Mouse (Mus musculus): ENCODE measurements around the gene Adgre4. TPM values are rescaled to one million over a fixed set of nuclear protein-coding genes. Genes with fewer than 3 reads are reported as not detected.

Adgre4 gene
- total RNA-seq, 2 experiments from 2014 or later = 20.1 to 31.8 TPM

Other genes starting within 250 kb of the Adgre4 start
- gene Vmn2r118, start 124.8 kb upstream of the Adgre4 start, total RNA-seq (2015) = not detected in 2 replicates
- not detected in 2 replicates for gene Vmn2r118, start 124.8 kb upstream of the Adgre4 start, total RNA-seq (2017)
- gene Pot1b, start 37.4 kb upstream of the Adgre4 start, total RNA-seq (2015) = 37.6 and 39.6 TPM in 2 replicates
- gene Pot1b, start 37.4 kb upstream of the Adgre4 start, total RNA-seq (2017) = 67.6 and 74.7 TPM in 2 replicates
- 8.7 and 9.9 TPM in 2 replicates for gene Zfp119a, start 128.9 kb downstream of the Adgre4 start, total RNA-seq (2015)
- 7.4 and 8.1 TPM in 2 replicates for gene Zfp119a, start 128.9 kb downstream of the Adgre4 start, total RNA-seq (2017)
- gene Zfp959, start 142.1 kb downstream of the Adgre4 start, total RNA-seq (2015) = 20.7 and 21.0 TPM in 2 replicates
- gene Zfp959, start 142.1 kb downstream of the Adgre4 start, total RNA-seq (2017) = 8.9 and 10.6 TPM in 2 replicates
- 9.1 and 12.0 TPM in 2 replicates for gene Zfp119b, start 199.5 kb downstream of the Adgre4 start, total RNA-seq (2015)
- 4.6 and 7.0 TPM in 2 replicates for gene Zfp119b, start 199.5 kb downstream of the Adgre4 start, total RNA-seq (2017)
- 31.8 and 36.1 TPM in 2 replicates for gene Ebi3, start 202.7 kb downstream of the Adgre4 start, total RNA-seq (2015)
- gene Ebi3, start 202.7 kb downstream of the Adgre4 start, total RNA-seq (2017) = 16.6 and 34.0 TPM in 2 replicates
- 6.3 and 10.9 TPM in 2 replicates for gene Yju2, start 209.1 kb downstream of the Adgre4 start, total RNA-seq (2015)
- 14.7 and 17.1 TPM in 2 replicates for gene Yju2, start 209.1 kb downstream of the Adgre4 start, total RNA-seq (2017)
- gene Shd, start 220.5 kb downstream of the Adgre4 start, total RNA-seq (2015) = not detected in 2 replicates
- gene Shd, start 220.5 kb downstream of the Adgre4 start, total RNA-seq (2017) = 0.88 TPM in 1 of 2 replicates, not detected in the other
- not detected in 2 replicates for gene Fsd1, start 236.5 kb downstream of the Adgre4 start, total RNA-seq (2015)
- gene Fsd1, start 236.5 kb downstream of the Adgre4 start, total RNA-seq (2017) = not detected in 2 replicates

All from megakaryocyte, adult 5-6 weeks (primary cell).